Mouse (Mus musculus) inflammation-experienced regulatory T-cells, adult 6 months (primary cell): ENCODE measurements around the gene Fstl5. TPM values are rescaled to one million over a fixed set of nuclear protein-coding genes. Genes with fewer than 3 reads are reported as not detected.

ENCODE experiments used
- ATAC-seq: one replicate; pipeline ENCODE4 v1.8.0; 2017
- polyA plus RNA-seq, 3 experiments: library from polyadenylated mRNA; unstranded; fragments of 100-300 nt; shearing (Covaris generic); gene quantifications; one replicate each; pipeline ENCODE4 v1.2.1; 2017

The Fstl5 gene
- polyA plus RNA-seq, 3 experiments from 2014 or later = 0.09 TPM; not detected in 2

- no peak for ATAC-seq
Observed at GRCm38 (mm10) chr3:76508811-76509210, 434.7 kb downstream of the Fstl5 start.

- no peak for ATAC-seq
Observed at GRCm38 (mm10) chr3:76567346-76567745, 493.3 kb downstream of the Fstl5 start.

GRCm38 (mm10) chr3:76572478-76572877 lies 498.4 kb downstream of the Fstl5 start:
- ATAC-seq = no peak

GRCm38 (mm10) chr3:76572920-76573541 lies 499.0 kb downstream of the Fstl5 start:
- ATAC-seq = no peak

GRCm38 (mm10) chr3:76593148-76593547 lies 519.1 kb downstream of the Fstl5 start:
- no peak for ATAC-seq

GRCm38 (mm10) chr3:76620044-76620443 lies 546.0 kb downstream of the Fstl5 start:
- ATAC-seq = no peak

GRCm38 (mm10) chr3:76654243-76654642 lies 580.2 kb downstream of the Fstl5 start:
- no peak for ATAC-seq

- no peak for ATAC-seq
Observed at GRCm38 (mm10) chr3:76670859-76671258, 596.8 kb downstream of the Fstl5 start.

- ATAC-seq = no peak
Observed at GRCm38 (mm10) chr3:76676006-76676405, 601.9 kb downstream of the Fstl5 start.

GRCm38 (mm10) chr3:76679853-76680545 lies 605.9 kb downstream of the Fstl5 start:
- no peak for ATAC-seq

GRCm38 (mm10) chr3:76680546-76680883 lies 606.4 kb downstream of the Fstl5 start:
- ATAC-seq = no peak

GRCm38 (mm10) chr3:76697134-76697629 lies 623.1 kb downstream of the Fstl5 start:
- no peak for ATAC-seq

GRCm38 (mm10) chr3:76739221-76739620 lies 665.2 kb downstream of the Fstl5 start:
- no peak for ATAC-seq

Other genes starting within 250 kb of the Fstl5 start
- gene Golim4, start 117.3 kb upstream of the Fstl5 start, polyA plus RNA-seq = 10 to 100 TPM in 2 of 3 experiments, 1 to 10 TPM in 1; 5.2 to 11.0 (median 10.4) TPM